Mouse (Mus musculus): ENCODE measurements around the gene Shisa3.

Shisa3 gene

GRCm38 (mm10) chr5:67607804-67608673 lies at the start of gene Shisa3:
TSS of gene Shisa3 (plus strand) at chr5:67607882.
- no peak for DNase-seq (ENCODE audit: low spot score)

GRCm38 (mm10) chr5:67558644-67559043 lies 49.0 kb upstream of the Shisa3 start:
- DNase-seq (ENCODE audit: low spot score): no peak

DNA sequence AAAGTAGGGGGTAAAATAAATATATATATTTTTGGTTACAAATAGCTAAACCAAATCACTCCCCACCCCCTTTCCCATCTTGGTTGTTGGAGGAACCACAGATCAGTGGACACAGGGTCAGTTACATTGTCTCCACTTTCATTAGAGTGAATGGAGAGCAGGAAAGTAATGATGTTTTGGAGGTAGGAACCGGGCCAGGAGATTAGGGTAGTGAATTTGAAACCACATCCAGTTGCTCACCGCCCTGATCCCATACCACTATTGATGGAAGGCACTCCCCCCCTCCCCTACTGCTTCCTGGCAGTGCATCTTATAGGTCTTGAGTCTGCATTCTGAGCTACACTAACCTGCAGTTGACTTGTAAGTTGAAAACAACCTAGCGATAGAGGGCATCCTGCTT lies 48.6 kb upstream of the Shisa3 start:
- DNase-seq (ENCODE audit: low spot score): no peak

DNA sequence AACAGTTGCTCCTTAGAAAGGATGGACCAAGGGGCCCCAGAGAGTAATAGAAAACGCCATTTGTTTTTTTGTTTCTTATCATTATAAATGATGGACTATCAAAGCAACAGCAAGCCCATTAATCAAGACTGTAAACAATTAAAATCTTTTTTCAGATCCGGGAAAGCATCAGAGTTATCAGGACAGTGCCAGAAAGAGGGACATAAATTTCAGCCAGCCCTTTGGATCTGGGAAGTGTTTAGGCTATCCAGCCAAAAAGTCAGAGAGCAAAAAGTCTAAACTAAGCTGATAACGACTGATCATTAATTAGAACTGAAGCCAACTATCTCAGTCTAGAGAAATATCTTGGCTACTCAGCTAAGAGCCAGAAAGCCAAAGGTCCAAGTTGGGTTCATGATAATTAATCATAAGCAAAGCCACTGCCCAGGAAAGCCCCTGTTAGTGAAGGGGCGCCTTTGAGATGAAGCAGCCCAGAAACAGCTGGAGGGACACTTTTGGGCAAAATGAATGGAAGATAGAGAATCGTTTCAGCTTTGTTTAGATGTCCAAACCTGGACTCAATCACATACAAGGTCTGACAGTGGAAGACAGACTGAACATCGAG lies 35.0 kb upstream of the Shisa3 start:
- DNase-seq (ENCODE audit: low spot score): no peak

- no peak for DNase-seq (ENCODE audit: low spot score)
Measured at GRCm38 (mm10) chr5:67574039-67574438, 33.6 kb upstream of the Shisa3 start.

GRCm38 (mm10) chr5:67575705-67576104 lies 32.0 kb upstream of the Shisa3 start:
- no peak for DNase-seq (ENCODE audit: low spot score)

- DNase-seq (ENCODE audit: low spot score): no peak
Measured at GRCm38 (mm10) chr5:67579725-67580633, 27.7 kb upstream of the Shisa3 start.

GRCm38 (mm10) chr5:67595070-67595469 lies 12.6 kb upstream of the Shisa3 start:
- no peak for DNase-seq (ENCODE audit: low spot score)

GRCm38 (mm10) chr5:67595629-67596028 lies 12.1 kb upstream of the Shisa3 start:
- DNase-seq (ENCODE audit: low spot score): no peak

- DNase-seq (ENCODE audit: low spot score): no peak
Measured at GRCm38 (mm10) chr5:67599935-67600334, 7.7 kb upstream of the Shisa3 start.

- DNase-seq (ENCODE audit: low spot score): no peak
Measured at GRCm38 (mm10) chr5:67605951-67606350, 1.7 kb upstream of the Shisa3 start.

GRCm38 (mm10) chr5:67606916-67607803 lies 522 bp upstream of the Shisa3 start:
- DNase-seq (ENCODE audit: low spot score): no peak

DNA sequence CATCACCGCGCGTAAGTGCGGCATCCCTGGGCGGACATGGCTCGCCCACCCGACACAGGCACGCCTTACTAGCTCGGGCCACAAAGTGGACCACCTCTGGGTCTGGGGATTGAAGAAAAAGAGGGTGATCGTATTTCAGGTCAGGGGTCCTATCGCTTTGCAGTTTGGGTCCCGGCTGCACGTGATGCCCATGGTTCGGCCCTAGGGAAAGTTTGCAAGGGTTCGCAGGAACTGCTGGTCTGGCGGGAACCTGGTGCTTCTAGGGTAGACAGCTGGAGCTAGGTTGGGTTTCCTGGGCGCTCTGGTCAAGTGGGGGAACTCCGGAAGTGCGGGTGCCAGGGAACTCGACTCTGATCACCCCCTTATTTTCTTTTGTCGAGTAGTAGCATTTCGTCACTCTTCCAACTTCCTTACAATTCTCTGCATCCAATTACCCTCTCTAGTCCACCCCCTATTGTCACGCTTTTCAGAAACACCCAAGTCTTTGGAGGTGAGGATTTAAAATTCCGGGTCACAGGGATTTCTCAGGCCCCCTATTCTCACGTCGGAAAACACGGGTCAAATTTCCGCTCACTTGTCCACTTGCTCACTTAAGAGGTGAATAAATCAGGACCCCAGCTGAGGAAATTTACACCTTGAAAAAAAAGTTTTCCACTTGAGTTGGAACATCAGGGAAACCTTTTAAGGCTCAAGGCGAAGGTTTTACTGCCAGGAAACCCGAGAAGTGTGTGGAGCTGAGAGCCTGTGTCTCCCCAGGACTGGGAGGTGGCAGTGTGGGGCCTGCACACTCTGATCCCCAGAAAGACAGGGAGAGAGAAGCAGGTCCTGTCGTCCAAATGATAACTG lies 1.2 kb downstream of the Shisa3 start:
- DNase-seq (ENCODE audit: low spot score): no peak

DNA sequence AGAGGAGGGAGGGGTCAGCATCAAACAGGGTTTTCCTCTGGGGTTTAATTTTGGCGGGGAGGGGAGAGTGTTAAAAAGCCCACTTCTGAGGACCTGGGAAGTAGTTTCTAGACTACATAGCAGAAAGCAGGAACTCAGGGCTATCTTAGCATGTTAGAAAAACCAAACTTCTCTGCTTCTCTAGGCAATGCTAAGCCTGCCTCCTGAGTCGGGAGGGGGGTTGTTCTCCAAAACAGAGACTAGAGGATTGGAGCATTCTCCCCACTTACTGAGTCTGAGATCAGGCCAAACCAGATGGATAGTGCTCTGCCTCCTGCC lies 1.8 kb downstream of the Shisa3 start:
- no peak for DNase-seq (ENCODE audit: low spot score)

- no peak for DNase-seq (ENCODE audit: low spot score)
Measured at GRCm38 (mm10) chr5:67621230-67621629, 13.5 kb downstream of the Shisa3 start.

- DNase-seq (ENCODE audit: low spot score): no peak
Measured at GRCm38 (mm10) chr5:67628180-67628940, 20.7 kb downstream of the Shisa3 start.

- no peak for DNase-seq (ENCODE audit: low spot score)
Measured at GRCm38 (mm10) chr5:67629440-67629839, 21.8 kb downstream of the Shisa3 start.

DNA sequence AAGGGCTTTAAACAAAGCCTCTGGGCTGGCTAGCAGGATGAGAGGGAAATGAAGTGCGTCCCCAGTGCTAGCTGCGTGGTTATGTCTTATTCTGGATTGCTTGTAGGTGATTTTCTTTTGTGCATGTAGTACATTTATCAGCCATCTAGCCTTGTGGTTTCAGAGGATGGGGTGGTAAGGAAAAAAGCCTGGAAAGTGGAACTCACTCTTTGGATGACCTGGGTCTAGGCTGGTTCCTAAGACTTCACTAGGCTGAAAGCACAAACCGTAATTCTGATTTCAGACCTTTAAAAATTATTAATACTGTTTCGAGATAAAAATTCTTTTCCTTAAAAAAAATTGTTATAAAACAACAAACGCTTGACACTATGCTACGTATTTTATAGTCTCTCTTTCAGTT lies 22.2 kb downstream of the Shisa3 start:
- no peak for DNase-seq (ENCODE audit: low spot score)

DNA sequence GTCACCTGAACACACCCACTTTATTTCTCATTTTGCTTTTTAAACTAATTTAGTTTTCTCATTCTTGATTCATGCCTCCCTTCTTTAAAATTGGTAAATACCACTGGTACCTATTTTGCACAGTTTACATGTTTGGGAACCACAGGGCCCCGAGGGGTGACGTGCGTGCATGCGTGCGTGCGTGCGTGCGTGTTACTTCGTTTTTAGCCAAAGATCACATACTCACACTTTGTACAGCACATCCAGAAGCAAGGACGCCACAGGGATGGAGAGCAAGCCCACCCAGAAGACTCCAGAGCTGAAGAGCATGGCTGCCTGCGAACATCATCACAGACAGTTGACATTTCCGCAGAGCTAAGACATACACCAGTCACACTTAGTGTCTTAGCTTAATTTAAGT lies 23.6 kb downstream of the Shisa3 start:
- DNase-seq (ENCODE audit: low spot score): no peak

All from urinary bladder, postnatal 10 days (tissue).